Mouse (Mus musculus) MEL (cell line): ENCODE measurements around the gene Commd6. TPM values are rescaled to one million over a fixed set of nuclear protein-coding genes. Genes with fewer than 3 reads are reported as not detected.

ENCODE experiments used
- DNase-seq: peaks from one replicate; pipeline ENCODE4 v3.0.0; 2011; ENCODE audit warnings: low read depth, low spot score
- H3K27ac ChIP-seq: 2 replicates; pipeline ENCODE4 v1.5.1; 2012; ENCODE audit warnings: low read depth, mild to moderate bottlenecking, control low read depth, low read length, moderate library complexity; ENCODE audit not compliant: control insufficient read depth
- H3K27me3 ChIP-seq, 2 experiments: fragments of 150-350 bp in 1 of 2; sonication (generic) in 1 of 2; 2 replicates each; pipeline ENCODE4 v1.6.1; 2012; ENCODE audit warnings: low read length in 2 of 2, mild to moderate bottlenecking in 2 of 2, improper control_type of control experiment in 1 of 2, moderate library complexity in 1 of 2; ENCODE audit not compliant: insufficient read depth in 2 of 2, control insufficient read depth in 1 of 2
- H3K36me3 ChIP-seq, 2 experiments: 2 replicates each; pipeline ENCODE4 v1.6.1; 2012 to 2014; ENCODE audit warnings: low read length in 2 of 2, improper control_type of control experiment in 1 of 2, inconsistent platforms in 1 of 2, mild to moderate bottlenecking in 1 of 2; ENCODE audit not compliant: insufficient read depth in 2 of 2, control insufficient read depth in 1 of 2
- H3K4me1 ChIP-seq, 2 experiments: fragments of 150-350 bp in 1 of 2; sonication (generic) in 1 of 2; 2 replicates each; pipeline ENCODE4 v1.6.1; 2012; ENCODE audit warnings: low read length in 2 of 2, improper control_type of control experiment in 1 of 2, mild to moderate bottlenecking in 1 of 2; ENCODE audit not compliant: insufficient read depth in 2 of 2, control insufficient read depth in 1 of 2
- H3K4me3 ChIP-seq, 2 experiments: fragments of 150-350 bp in 1 of 2; sonication (generic) in 1 of 2; 2 replicates each; pipeline ENCODE4 v1.5.1; 2012; ENCODE audit warnings: low read depth in 2 of 2, low read length in 2 of 2, mild to moderate bottlenecking in 2 of 2, moderate library complexity in 2 of 2, control low read depth in 1 of 2, improper control_type of control experiment in 1 of 2; ENCODE audit not compliant: control insufficient read depth in 1 of 2, insufficient read depth in 1 of 2
- H3K79me2 ChIP-seq: 2 replicates; pipeline ENCODE4 v1.6.1; 2012; ENCODE audit warnings: mild to moderate bottlenecking, low read length, moderate library complexity; ENCODE audit not compliant: control insufficient read depth, poor library complexity, insufficient read depth
- H3K9ac ChIP-seq: 2 replicates; pipeline ENCODE4 v1.6.1; 2012; ENCODE audit warnings: low read depth, mild to moderate bottlenecking, control low read depth, low read length, moderate library complexity; ENCODE audit not compliant: control insufficient read depth, poor library complexity, severe bottlenecking
- H3K9me3 ChIP-seq: fragments of 150-350 bp; sonication (generic); replicated peaks from 2 replicates; pipeline ENCODE4 v1.6.1; 2012; ENCODE audit warnings: mild to moderate bottlenecking, low read length, improper control_type of control experiment, moderate library complexity; ENCODE audit not compliant: insufficient read depth
- BHLHE40 ChIP-seq: IDR thresholded peaks from 2 replicates; pipeline ENCODE4 v1.6.1; 2012; ENCODE audit warnings: low read depth, mild to moderate bottlenecking, inconsistent platforms, low read length, improper control_type of control experiment, borderline replicate concordance
- CHD1 ChIP-seq: IDR thresholded peaks from 2 replicates; pipeline ENCODE4 v1.6.1; 2012; ENCODE audit warnings: low read depth, mild to moderate bottlenecking, inconsistent platforms, low read length, improper control_type of control experiment
- CHD2 ChIP-seq: IDR thresholded peaks from 2 replicates; pipeline ENCODE4 v1.6.1; 2011; ENCODE audit warnings: low read length, improper control_type of control experiment
- E2F4 ChIP-seq: IDR thresholded peaks from 2 replicates; pipeline ENCODE4 v1.6.1; 2011; ENCODE audit warnings: low read depth, low read length, improper control_type of control experiment, borderline replicate concordance
- ELF1 ChIP-seq: IDR thresholded peaks from 2 replicates; pipeline ENCODE4 v1.6.1; 2014; ENCODE audit warnings: low read depth, mild to moderate bottlenecking, inconsistent platforms, low read length, improper control_type of control experiment, moderate library complexity
- EP300 ChIP-seq, 2 experiments: IDR thresholded peaks; 2 replicates each; pipeline ENCODE4 v1.6.1; 2011; ENCODE audit warnings: improper control_type of control experiment in 2 of 2, low read length in 2 of 2, low read depth in 1 of 2, mild to moderate bottlenecking in 1 of 2
- GATA1 ChIP-seq: IDR thresholded peaks from 2 replicates; pipeline ENCODE4 v1.6.1; 2011; ENCODE audit warnings: low read depth, low read length, improper control_type of control experiment
- KAT2A ChIP-seq: conservative IDR thresholded peaks from 2 replicates; pipeline ENCODE4 v1.6.1; 2012; ENCODE audit warnings: low read depth, low read length, improper control_type of control experiment, inconsistent platforms
- MEF2A ChIP-seq: IDR thresholded peaks from 2 replicates; pipeline ENCODE4 v1.6.1; 2014; ENCODE audit warnings: low read depth, mild to moderate bottlenecking, inconsistent platforms, low read length, improper control_type of control experiment; ENCODE audit not compliant: poor library complexity, insufficient replicate concordance, severe bottlenecking; ENCODE audit errors: extremely low read depth
- MXI1 ChIP-seq: IDR thresholded peaks from 2 replicates; pipeline ENCODE4 v1.6.1; 2011; ENCODE audit warnings: mild to moderate bottlenecking, low read depth, low read length, improper control_type of control experiment
- MYB ChIP-seq: IDR thresholded peaks from 2 replicates; pipeline ENCODE4 v1.6.1; 2011; ENCODE audit warnings: mild to moderate bottlenecking, low read depth, low read length, improper control_type of control experiment
- MYC ChIP-seq: IDR thresholded peaks from 2 replicates; pipeline ENCODE4 v1.6.1; 2011; ENCODE audit warnings: low read depth, mild to moderate bottlenecking, low read length, improper control_type of control experiment, moderate library complexity
- NELFE ChIP-seq: IDR thresholded peaks from 2 replicates; pipeline ENCODE4 v1.6.1; 2011; ENCODE audit warnings: low read depth, low read length, improper control_type of control experiment
- POLR2A ChIP-seq, 2 experiments: IDR thresholded peaks; 2 replicates each; pipeline ENCODE4 v1.6.1; 2011 to 2012; ENCODE audit warnings: low read length in 2 of 2, mild to moderate bottlenecking in 2 of 2, control low read depth in 1 of 2, improper control_type of control experiment in 1 of 2, low read depth in 1 of 2, moderate library complexity in 1 of 2; ENCODE audit not compliant: control insufficient read depth in 1 of 2, insufficient read depth in 1 of 2, poor library complexity in 1 of 2
- RAD21 ChIP-seq: IDR thresholded peaks from 2 replicates; pipeline ENCODE4 v1.6.1; 2011; ENCODE audit warnings: mild to moderate bottlenecking, low read depth, low read length, improper control_type of control experiment
- RCOR1 ChIP-seq: IDR thresholded peaks from 2 replicates; pipeline ENCODE4 v1.6.1; 2012; ENCODE audit warnings: low read depth, mild to moderate bottlenecking, inconsistent platforms, low read length, improper control_type of control experiment
- TCF12 ChIP-seq: IDR thresholded peaks from 2 replicates; pipeline ENCODE4 v1.6.1; 2014; ENCODE audit warnings: low read depth, mild to moderate bottlenecking, inconsistent platforms, low read length, improper control_type of control experiment, moderate library complexity
- ZC3H11A ChIP-seq: IDR thresholded peaks from 2 replicates; pipeline ENCODE4 v1.6.1; 2012; ENCODE audit warnings: low read depth, mild to moderate bottlenecking, inconsistent platforms, low read length, improper control_type of control experiment
- polyA plus RNA-seq, 2 experiments: library from polyadenylated mRNA; stranded (reverse) in 1 of 2; unstranded in 1 of 2; fragments of >175 nt in 1 of 2; fragments of >200 nt in 1 of 2; gene quantifications; 2 replicates each; pipeline versions ENCODE4 v1.2.1 to v1.2.4; 2012; ENCODE audit warnings: low replicate concordance in 2 of 2, low read depth in 1 of 2; ENCODE audit not compliant: insufficient read length in 2 of 2, insufficient read depth in 1 of 2, missing spikeins in 1 of 2
- total RNA-seq: library from RNA; depleted of rRNA; stranded (reverse); fragments of 300-350 nt; gene quantifications from 2 replicates; pipeline ENCODE4 v1.2.3, GENCODE M21; 2012

The Commd6 gene
- total and polyA plus RNA-seq, 3 experiments, result 57.3 to 61.2 TPM; not detected in 1

DNA sequence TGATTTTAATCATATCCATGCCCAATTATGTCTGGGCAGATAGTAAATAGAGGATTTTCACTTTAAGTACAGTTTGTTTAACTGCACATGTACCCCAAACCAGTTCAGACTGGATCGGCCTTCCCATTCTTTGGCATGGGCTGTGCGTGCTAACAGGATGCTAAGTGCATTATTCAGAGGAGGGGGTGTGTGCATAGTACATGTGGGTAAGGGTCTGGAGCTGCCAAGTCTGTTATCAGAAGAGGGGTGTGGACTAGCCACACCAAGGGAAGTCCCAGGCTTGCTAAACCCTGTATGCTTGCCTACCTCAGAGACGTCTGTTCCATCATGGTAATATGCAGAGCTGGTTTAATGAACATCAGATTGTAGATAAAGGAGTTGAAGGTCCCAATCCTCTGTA lies 23.8 kb upstream of the Commd6 start:
- H3K9ac ChIP-seq, result no peak overlapping the region
- H3K4me1 ChIP-seq, result no peaks in the 10 kb centered on the region
- no peaks in the 10 kb centered on the region for H3K9me3 ChIP-seq
- no peak overlapping the region for H3K27ac ChIP-seq
- TF ChIP-seq ZC3H11A (no peak), CHD2 (no peak), NELFE (no peak), BHLHE40 (no peak), RCOR1 (no peak), EP300 (IDR thresholded peaks at IDR 0.05; ENCODE audit: low read depth in 1 of 2, low read length in 2 of 2) (no peak), TCF12 (no peak)
- no peaks in the 10 kb centered on the region for H3K27me3 ChIP-seq
- no peaks in the 10 kb centered on the region; the same call in 1 of the 2 replicates for H3K79me2 ChIP-seq
- no peak for DNase-seq
- H3K4me3 ChIP-seq, result no peak overlapping the region
- H3K36me3 ChIP-seq, result peaks cover 0 to 5% of the 10 kb centered on the region in 2 experiments; a peak in 2 of 4 replicates

DNA sequence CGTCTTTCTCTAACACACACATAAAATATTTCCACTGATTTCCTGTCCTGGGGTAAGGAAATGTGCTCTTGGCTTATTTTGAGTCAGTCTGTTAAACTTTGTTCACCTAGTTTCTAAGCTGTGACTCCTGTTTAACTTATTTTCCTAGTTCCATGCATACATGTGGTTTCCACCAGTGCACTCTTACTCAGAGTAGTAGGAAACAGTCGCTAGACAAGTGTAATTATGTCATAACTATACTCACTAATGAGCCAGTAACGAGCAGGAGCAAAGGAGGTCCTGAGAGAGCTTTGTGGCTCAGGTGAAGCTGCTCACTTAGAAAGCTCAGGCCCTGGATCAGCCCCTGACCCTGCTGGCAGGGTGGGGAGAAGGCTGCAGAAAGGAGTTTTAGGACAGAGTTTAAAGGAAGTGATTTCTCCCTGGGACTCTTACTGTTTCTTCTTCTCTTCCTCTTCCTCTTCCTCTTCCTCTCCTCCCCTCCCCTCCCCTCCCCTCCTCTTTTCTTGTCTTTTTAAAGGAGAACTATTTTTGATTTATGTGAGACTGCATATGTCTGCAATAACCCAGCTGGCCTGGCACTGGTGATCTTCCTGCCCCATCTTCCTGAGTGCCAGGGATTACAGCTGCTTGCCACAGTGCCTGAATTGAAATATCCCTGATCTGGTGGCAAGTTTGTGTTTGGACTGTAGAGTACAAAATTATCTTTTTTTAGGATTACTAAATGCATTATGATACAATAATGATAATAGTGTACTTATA lies 21.3 kb upstream of the Commd6 start:
- Histone ChIP-seq H3K27ac (no peak overlapping the region), H3K4me1 (no peaks in the 10 kb centered on the region), H3K27me3 (no peaks in the 10 kb centered on the region), H3K79me2 (peaks cover 5% of the 10 kb centered on the region), H3K36me3 (peaks cover 0 to 5% of the 10 kb centered on the region in 2 experiments; a peak in 2 of 4 replicates), H3K9ac (no peak overlapping the region), H3K9me3 (no peaks in the 10 kb centered on the region), H3K4me3 (no peak overlapping the region)
- DNase-seq, result no peak
- TF ChIP-seq GATA1 (no peak), EP300 (IDR thresholded peaks at IDR 0.05; ENCODE audit: low read depth in 1 of 2, low read length in 2 of 2) (no peak)

- Histone ChIP-seq H3K27ac (no peak overlapping the region), H3K36me3 (peaks cover 0 to 18% of the 10 kb centered on the region in 2 experiments; a peak in 2 of 4 replicates), H3K27me3 (no peaks in the 10 kb centered on the region), H3K9me3 (no peaks in the 10 kb centered on the region), H3K79me2 (peaks cover 13% of the 10 kb centered on the region), H3K4me1 (peaks cover 7 to 11% of the 10 kb centered on the region in 2 experiments; a peak in 3 of 4 replicates), H3K9ac (no peak overlapping the region), H3K4me3 (no peak overlapping the region)
- DNase-seq, result no peak
- TF ChIP-seq CHD1 (no peak), ELF1 (no peak), MYC (no peak), RCOR1 (no peak), MXI1 (no peak), E2F4 (no peak), MYB (no peak), POLR2A (IDR thresholded peaks at IDR 0.05; ENCODE audit: control insufficient read depth in 1 of 2, insufficient read depth in 1 of 2, low read depth in 1 of 2, low read length in 2 of 2, poor library complexity in 1 of 2) (no peak), KAT2A (no peak), RAD21 (no peak), MEF2A (no peak), CHD2 (no peak)
Measured at GRCm38 (mm10) chr14:101656307-101656706, 15.8 kb upstream of the Commd6 start.
